Mouse (Mus musculus): Measurements from ENCODE around the gene Ubiad1. TPM values are rescaled to one million over a fixed set of nuclear protein-coding genes. Genes with fewer than 3 reads are reported as not detected.

The Ubiad1 gene
- polyA plus RNA-seq, 1 experiment from 2014 or later: 17.0 TPM

GRCm38 (mm10) chr4:148429121-148429520 is 15.4 kb downstream of the Ubiad1 start:
- 81% methylated on average over 11 of the region's 11 CpGs for WGBS
- Histone ChIP-seq H3K9ac (ENCODE audit: low read length) (no peak overlapping the region), H3K4me2 (ENCODE audit: low read depth, low read length, severe bottlenecking) (no peak overlapping the region), H3K4me1 (replicated peaks; ENCODE audit: control insufficient read depth, insufficient read depth, low read length) (no peaks in the 10 kb centered on the region), H3K4me3 (ENCODE audit: low read depth, low read length) (no peak overlapping the region), H3K36me3 (ENCODE audit: control insufficient read depth, insufficient read depth, low read length) (no peaks in the 10 kb centered on the region), H3K27ac (ENCODE audit: low read depth, low read length) (no peak overlapping the region), H3K9me3 (ENCODE audit: control insufficient read depth, low read length) (no peaks in the 10 kb centered on the region), H3K27me3 (ENCODE audit: control insufficient read depth, insufficient read depth, low read length) (no peaks in the 10 kb centered on the region)
- ATAC-seq (replicated peaks; ENCODE audit: low FRiP score) (no peak), DNase-seq (ENCODE audit: low spot score) (no peak)

DNA sequence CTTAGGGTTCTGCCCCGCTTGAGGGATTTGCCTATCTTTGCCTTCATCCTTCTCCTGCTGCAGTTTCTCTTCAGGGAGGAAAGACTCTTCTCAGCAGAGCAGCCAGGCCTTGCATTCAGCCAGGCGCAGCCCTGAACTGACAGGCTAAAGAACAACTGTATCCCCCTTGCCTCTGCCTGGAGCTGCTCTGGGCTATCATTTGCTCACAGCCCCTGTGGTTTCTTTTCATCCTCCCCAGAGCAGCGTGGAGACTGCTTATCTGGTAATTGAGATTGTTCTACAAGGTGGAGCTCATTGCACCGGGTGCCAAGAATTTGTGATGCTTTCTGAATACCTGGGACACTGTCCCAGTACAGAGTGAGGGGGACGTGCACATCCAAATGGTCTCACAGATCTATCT is 16.0 kb downstream of the Ubiad1 start:
- H3K4me2 ChIP-seq (ENCODE audit: low read depth, low read length, severe bottlenecking): no peak overlapping the region
- no peaks in the 10 kb centered on the region for H3K4me1 ChIP-seq (replicated peaks; ENCODE audit: control insufficient read depth, insufficient read depth, low read length)
- H3K9me3 ChIP-seq (ENCODE audit: control insufficient read depth, low read length): no peaks in the 10 kb centered on the region
- no peak overlapping the region for H3K9ac ChIP-seq (ENCODE audit: low read length)
- H3K27me3 ChIP-seq (ENCODE audit: control insufficient read depth, insufficient read depth, low read length): no peaks in the 10 kb centered on the region
- 85% methylated on average over 5 of the region's 5 CpGs for WGBS
- ATAC-seq (replicated peaks; ENCODE audit: low FRiP score) (no peak), DNase-seq (ENCODE audit: low spot score) (no peak)
- no peak overlapping the region for H3K27ac ChIP-seq (ENCODE audit: low read depth, low read length)
- H3K36me3 ChIP-seq (ENCODE audit: control insufficient read depth, insufficient read depth, low read length): no peaks in the 10 kb centered on the region
- no peak overlapping the region for H3K4me3 ChIP-seq (ENCODE audit: low read depth, low read length)

GRCm38 (mm10) chr4:148426950-148427850 is 17.4 kb downstream of the Ubiad1 start:
- Histone ChIP-seq H3K9ac (ENCODE audit: low read length) (no peak overlapping the region), H3K4me2 (ENCODE audit: low read depth, low read length, severe bottlenecking) (no peak overlapping the region), H3K9me3 (ENCODE audit: control insufficient read depth, low read length) (no peaks in the 10 kb centered on the region), H3K4me3 (ENCODE audit: low read depth, low read length) (no peak overlapping the region), H3K36me3 (ENCODE audit: control insufficient read depth, insufficient read depth, low read length) (no peaks in the 10 kb centered on the region), H3K27me3 (ENCODE audit: control insufficient read depth, insufficient read depth, low read length) (no peaks in the 10 kb centered on the region), H3K4me1 (replicated peaks; ENCODE audit: control insufficient read depth, insufficient read depth, low read length) (no peaks in the 10 kb centered on the region), H3K27ac (ENCODE audit: low read depth, low read length) (no peak overlapping the region)
- ATAC-seq (replicated peaks; ENCODE audit: low FRiP score) (no peak), DNase-seq (ENCODE audit: low spot score) (no peak)
- WGBS: 86% methylated on average over 10 of the region's 10 CpGs

DNA sequence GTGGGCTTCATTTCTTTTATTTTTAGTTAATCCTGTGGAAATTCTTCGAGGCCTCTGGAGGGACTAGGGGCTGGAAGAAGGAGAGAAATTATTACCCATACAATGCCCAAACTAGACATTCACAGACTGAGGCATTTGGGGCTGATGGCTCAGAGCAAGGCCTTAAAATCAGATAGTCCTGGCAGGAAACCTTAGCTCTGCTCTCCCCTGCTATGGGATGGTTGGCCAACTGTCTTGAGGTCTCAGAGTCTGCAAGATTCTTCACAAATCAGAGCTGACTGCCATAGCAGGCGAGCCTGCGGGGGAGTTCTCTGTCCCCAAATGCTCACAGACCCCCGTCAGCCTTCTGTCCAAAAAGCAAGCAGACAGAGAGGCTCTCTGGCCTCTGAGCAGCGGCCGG is 27.0 kb downstream of the Ubiad1 start:
- no peaks in the 10 kb centered on the region for H3K9me3 ChIP-seq (ENCODE audit: control insufficient read depth, low read length)
- DNase-seq (ENCODE audit: low spot score) (no peak), ATAC-seq (replicated peaks; ENCODE audit: low FRiP score) (no peak)
- H3K36me3 ChIP-seq (ENCODE audit: control insufficient read depth, insufficient read depth, low read length): no peaks in the 10 kb centered on the region
- no peak overlapping the region for H3K27ac ChIP-seq (ENCODE audit: low read depth, low read length)
- H3K4me1 ChIP-seq (replicated peaks; ENCODE audit: control insufficient read depth, insufficient read depth, low read length): peaks cover 10% of the 10 kb centered on the region; the same call in 1 of the 2 replicates
- H3K4me2 ChIP-seq (ENCODE audit: low read depth, low read length, severe bottlenecking): no peak overlapping the region
- peaks cover 4% of the 10 kb centered on the region for H3K27me3 ChIP-seq (ENCODE audit: control insufficient read depth, insufficient read depth, low read length)
- 53% methylated on average over 6 of the region's 6 CpGs for WGBS
- H3K4me3 ChIP-seq (ENCODE audit: low read depth, low read length): no peak overlapping the region
- H3K9ac ChIP-seq (ENCODE audit: low read length): no peak overlapping the region; the same call in 1 of the 2 replicates

GRCm38 (mm10) chr4:148417074-148417526 is 27.5 kb downstream of the Ubiad1 start:
- Histone ChIP-seq H3K36me3 (ENCODE audit: control insufficient read depth, insufficient read depth, low read length) (no peaks in the 10 kb centered on the region), H3K9me3 (ENCODE audit: control insufficient read depth, low read length) (no peaks in the 10 kb centered on the region), H3K4me2 (ENCODE audit: low read depth, low read length, severe bottlenecking) (no peak overlapping the region), H3K9ac (ENCODE audit: low read length) (no peak overlapping the region), H3K27me3 (ENCODE audit: control insufficient read depth, insufficient read depth, low read length) (peaks cover 4% of the 10 kb centered on the region), H3K4me1 (replicated peaks; ENCODE audit: control insufficient read depth, insufficient read depth, low read length) (peaks cover 10% of the 10 kb centered on the region; the same call in 1 of the 2 replicates), H3K27ac (ENCODE audit: low read depth, low read length) (no peak overlapping the region), H3K4me3 (ENCODE audit: low read depth, low read length) (no peak overlapping the region)
- no peak for ATAC-seq (replicated peaks; ENCODE audit: low FRiP score)
- WGBS: 30% methylated on average over 11 of the region's 11 CpGs
- no peak for DNase-seq (ENCODE audit: low spot score)

- Histone ChIP-seq H3K27me3 (ENCODE audit: control insufficient read depth, insufficient read depth, low read length) (peaks cover 4% of the 10 kb centered on the region), H3K4me3 (ENCODE audit: low read depth, low read length) (no peak overlapping the region), H3K9me3 (ENCODE audit: control insufficient read depth, low read length) (no peaks in the 10 kb centered on the region), H3K36me3 (ENCODE audit: control insufficient read depth, insufficient read depth, low read length) (no peaks in the 10 kb centered on the region), H3K9ac (ENCODE audit: low read length) (no peak overlapping the region), H3K27ac (ENCODE audit: low read depth, low read length) (no peak overlapping the region), H3K4me2 (ENCODE audit: low read depth, low read length, severe bottlenecking) (no peak overlapping the region), H3K4me1 (replicated peaks; ENCODE audit: control insufficient read depth, insufficient read depth, low read length) (peaks cover 10% of the 10 kb centered on the region; the same call in 1 of the 2 replicates)
- DNase-seq (ENCODE audit: low spot score) (no peak), ATAC-seq (replicated peaks; ENCODE audit: low FRiP score) (no peak; the same call in 1 of the 2 replicates)
- WGBS: 22% methylated on average over 16 of the region's 16 CpGs
Observed at GRCm38 (mm10) chr4:148415575-148415974, 29.0 kb downstream of the Ubiad1 start.

DNA sequence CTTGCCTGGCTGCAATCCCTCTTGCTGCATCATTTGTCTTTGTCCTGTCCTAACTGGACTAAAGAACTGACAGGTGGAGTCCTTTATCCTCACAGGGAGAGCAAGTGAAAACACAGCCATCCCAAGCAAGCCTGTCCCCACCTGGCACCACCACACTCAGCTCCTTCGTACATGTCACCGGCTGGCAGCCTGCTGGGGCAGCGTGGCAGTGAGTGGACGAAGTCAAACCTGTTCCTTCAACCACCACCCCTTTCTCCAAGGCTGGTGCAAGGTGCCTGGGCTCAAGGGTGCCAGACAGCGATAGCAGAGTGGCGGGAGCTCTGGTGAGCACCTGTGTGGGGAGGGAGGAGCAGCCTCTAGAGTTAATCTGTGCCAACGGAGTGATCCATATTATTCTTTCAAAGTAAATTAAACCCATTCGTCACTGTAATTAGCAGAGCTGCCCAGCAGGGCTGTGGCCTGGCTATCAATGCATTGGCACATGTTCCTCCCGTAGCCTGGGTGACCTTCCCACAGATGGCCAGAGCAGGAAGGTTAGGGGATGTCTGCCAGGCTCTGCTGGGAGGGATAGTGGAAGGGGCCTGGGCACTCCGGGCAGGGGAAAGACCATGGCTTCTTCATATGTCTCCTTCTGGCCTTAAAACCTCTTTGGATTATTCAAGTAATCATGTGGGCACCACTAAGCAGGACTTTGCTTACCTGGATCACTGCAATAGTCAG is 36.2 kb downstream of the Ubiad1 start:
- Histone ChIP-seq H3K4me1 (replicated peaks; ENCODE audit: control insufficient read depth, insufficient read depth, low read length) (peaks cover 4% of the 10 kb centered on the region; the same call in 1 of the 2 replicates), H3K9ac (ENCODE audit: low read length) (no peak overlapping the region), H3K4me3 (ENCODE audit: low read depth, low read length) (no peak overlapping the region), H3K9me3 (ENCODE audit: control insufficient read depth, low read length) (no peaks in the 10 kb centered on the region), H3K36me3 (ENCODE audit: control insufficient read depth, insufficient read depth, low read length) (no peaks in the 10 kb centered on the region), H3K27ac (ENCODE audit: low read depth, low read length) (no peak overlapping the region), H3K4me2 (ENCODE audit: low read depth, low read length, severe bottlenecking) (no peak overlapping the region), H3K27me3 (ENCODE audit: control insufficient read depth, insufficient read depth, low read length) (peaks cover 17% of the 10 kb centered on the region)
- DNase-seq (ENCODE audit: low spot score) (no peak), ATAC-seq (replicated peaks; ENCODE audit: low FRiP score) (no peak)
- 73% methylated on average over 10 of the region's 10 CpGs for WGBS

- Histone ChIP-seq H3K4me3 (ENCODE audit: low read depth, low read length) (no peak overlapping the region), H3K4me2 (ENCODE audit: low read depth, low read length, severe bottlenecking) (peak overlapping the region; percentile 24; the same call in 1 of the 2 replicates), H3K27ac (ENCODE audit: low read depth, low read length) (no peak overlapping the region), H3K9ac (ENCODE audit: low read length) (peak overlapping the region; percentile 27; the same call in 1 of the 2 replicates), H3K27me3 (ENCODE audit: control insufficient read depth, insufficient read depth, low read length) (peaks cover 24% of the 10 kb centered on the region), H3K36me3 (ENCODE audit: control insufficient read depth, insufficient read depth, low read length) (no peaks in the 10 kb centered on the region), H3K9me3 (ENCODE audit: control insufficient read depth, low read length) (no peaks in the 10 kb centered on the region), H3K4me1 (replicated peaks; ENCODE audit: control insufficient read depth, insufficient read depth, low read length) (peaks cover 4% of the 10 kb centered on the region; the same call in 1 of the 2 replicates)
- WGBS: 15% methylated on average over 13 of the region's 13 CpGs
- ATAC-seq (replicated peaks; ENCODE audit: low FRiP score) (0 out of 2 replicates have a peak, but pooled peaks have one; percentile 28), DNase-seq (ENCODE audit: low spot score) (no peak)
Observed at GRCm38 (mm10) chr4:148405255-148405788, 39.2 kb downstream of the Ubiad1 start.

Measured in forebrain, embryonic 11.5 days (tissue).